Mouse (Mus musculus) heart, embryonic 13.5 days (tissue): ENCODE results near the gene Trim9. TPM values are rescaled to one million over a fixed set of nuclear protein-coding genes. Genes with fewer than 3 reads are reported as not detected.
A peak's percentile ranks its signal among the peaks of the same experiment; 100 is the strongest.

Source experiments
- ATAC-seq: fragments of 200-750 bp; cut with Nextera tagmentation; 2 replicates; pipeline ENCODE4 v1.8.0; 2017; ENCODE audit warnings: moderate TSS enrichment; ENCODE audit not compliant: insufficient number of reproducible peaks, low FRiP score, low TSS enrichment; ENCODE audit errors: extremely low read depth
- H3K27ac ChIP-seq: fragments of 300-500 bp; sonication (generic); replicated peaks from 2 replicates; pipeline ENCODE4 v1.5.1; 2015; ENCODE audit warnings: moderate library complexity, mild to moderate bottlenecking, inconsistent platforms
- H3K27me3 ChIP-seq: fragments of 300-500 bp; sonication (generic); replicated peaks from 2 replicates; pipeline ENCODE4 v1.6.1; 2015; ENCODE audit warnings: mild to moderate bottlenecking, inconsistent platforms
- H3K36me3 ChIP-seq: fragments of 300-500 bp; sonication (generic); 2 replicates; pipeline ENCODE4 v1.6.1; 2015; ENCODE audit warnings: mild to moderate bottlenecking, inconsistent platforms
- H3K4me1 ChIP-seq: fragments of 300-500 bp; sonication (generic); 2 replicates; pipeline ENCODE4 v1.6.1; 2015; ENCODE audit warnings: inconsistent platforms
- H3K4me2 ChIP-seq: fragments of 300-500 bp; sonication (generic); 2 replicates; pipeline ENCODE4 v1.6.1; 2015; ENCODE audit warnings: inconsistent platforms, mild to moderate bottlenecking, moderate library complexity
- H3K4me3 ChIP-seq: fragments of 300-500 bp; sonication (generic); 2 replicates; pipeline ENCODE4 v1.5.1; 2015; ENCODE audit warnings: moderate library complexity, mild to moderate bottlenecking, inconsistent platforms
- H3K9ac ChIP-seq: fragments of 300-500 bp; sonication (generic); 2 replicates; pipeline ENCODE4 v1.6.1; 2015; ENCODE audit warnings: inconsistent platforms, mild to moderate bottlenecking, moderate library complexity
- H3K9me3 ChIP-seq: fragments of 300-500 bp; sonication (generic); 2 replicates; pipeline ENCODE4 v1.6.1; 2016; ENCODE audit warnings: inconsistent platforms
- WGBS: fragments of 180-500 bp; shearing (Covaris S2); methylation state at CpG from one replicate; pipeline ENCODE4 v1.1.7; 2015; ENCODE audit warnings: mixed read lengths; 5-methylcytosine and 5-hydroxymethylcytosine counted together
- polyA plus RNA-seq: library from polyadenylated mRNA; unstranded; fragments of >200 nt; fragmentation: Nextera tagmentation; extraction: Ambion mirVana; gene quantifications from 2 replicates; pipeline ENCODE4 v1.2.1, GENCODE M21; 2015

The Trim9 gene
- polyA plus RNA-seq, 1 experiment from 2014 or later: 0.57 TPM

GRCm38 (mm10) chr12:70354926-70355325, 7.5 kb upstream of the Trim9 start:
- 77% methylated on average over 8 of the region's 8 CpGs for WGBS
- no peaks in the 10 kb centered on the region for H3K9me3 ChIP-seq
- no peak overlapping the region for H3K9ac ChIP-seq
- no peak for ATAC-seq
- H3K4me1 ChIP-seq: no peaks in the 10 kb centered on the region
- no peak overlapping the region for H3K4me3 ChIP-seq
- H3K27ac ChIP-seq: no peak overlapping the region
- H3K4me2 ChIP-seq: no peak overlapping the region
- peaks cover 15% of the 10 kb centered on the region; the same call in 1 of the 2 replicates for H3K27me3 ChIP-seq
- no peaks in the 10 kb centered on the region for H3K36me3 ChIP-seq

- Histone ChIP-seq H3K36me3 (no peaks in the 10 kb centered on the region), H3K4me1 (peaks cover 22% of the 10 kb centered on the region), H3K4me2 (no peak overlapping the region), H3K9ac (no peak overlapping the region), H3K9me3 (no peaks in the 10 kb centered on the region), H3K4me3 (no peak overlapping the region), H3K27me3 (peaks cover 39% of the 10 kb centered on the region), H3K27ac (no peak overlapping the region)
- ATAC-seq: no peak
- 76% methylated on average over 4 of the region's 4 CpGs for WGBS
These were observed 3.1 kb upstream of the Trim9 start for GRCm38 (mm10) chr12:70350490-70350889.

GRCm38 (mm10) chr12:70349788-70350187, 2.4 kb upstream of the Trim9 start:
- 69% methylated on average over 6 of the region's 6 CpGs for WGBS

GRCm38 (mm10) chr12:70348026-70348425, 612 bp upstream of the Trim9 start:
- no peak for ATAC-seq
- no peak overlapping the region for H3K27ac ChIP-seq
- H3K9ac ChIP-seq: peak overlapping the region; percentile 80
- no peaks in the 10 kb centered on the region for H3K36me3 ChIP-seq
- WGBS: 9% methylated on average over 8 of the region's 8 CpGs
- H3K4me2 ChIP-seq: peak overlapping the region; percentile 98
- no peaks in the 10 kb centered on the region for H3K9me3 ChIP-seq
- H3K4me1 ChIP-seq: peaks cover 22% of the 10 kb centered on the region
- H3K27me3 ChIP-seq: peaks cover 58% of the 10 kb centered on the region
- H3K4me3 ChIP-seq: peak overlapping the region; percentile 69

More at GRCm38 (mm10) chr12:70349788-70350187, 2.4 kb upstream of the Trim9 start:
- H3K9me3 ChIP-seq: no peaks in the 10 kb centered on the region
- no peaks in the 10 kb centered on the region for H3K36me3 ChIP-seq
- peaks cover 46% of the 10 kb centered on the region for H3K27me3 ChIP-seq
- H3K27ac ChIP-seq: no peak overlapping the region
- no peak overlapping the region for H3K4me2 ChIP-seq
- H3K4me1 ChIP-seq: peaks cover 22% of the 10 kb centered on the region
- H3K4me3 ChIP-seq: no peak overlapping the region
- H3K9ac ChIP-seq: no peak overlapping the region
- ATAC-seq: no peak

GRCm38 (mm10) chr12:70346139-70347026, 1.0 kb downstream of the Trim9 start:
- WGBS: 2% methylated on average over 60 of the region's 60 CpGs
- Histone ChIP-seq H3K36me3 (no peaks in the 10 kb centered on the region), H3K9me3 (no peaks in the 10 kb centered on the region), H3K9ac (peak overlapping the region; percentile 73), H3K27ac (no peak overlapping the region), H3K27me3 (peaks cover 54% of the 10 kb centered on the region), H3K4me2 (peak overlapping the region; percentile 98), H3K4me3 (peak overlapping the region; percentile 69), H3K4me1 (peaks cover 22% of the 10 kb centered on the region)
- no peak for ATAC-seq

- peak overlapping the region; percentile 69 for H3K4me3 ChIP-seq
- H3K27me3 ChIP-seq: peaks cover 54% of the 10 kb centered on the region
- H3K27ac ChIP-seq: no peak overlapping the region
- H3K4me1 ChIP-seq: peaks cover 22% of the 10 kb centered on the region
- no peaks in the 10 kb centered on the region for H3K36me3 ChIP-seq
- no peaks in the 10 kb centered on the region for H3K9me3 ChIP-seq
- WGBS: 30% methylated on average over 16 of the region's 16 CpGs
- no peak overlapping the region for H3K9ac ChIP-seq
- ATAC-seq: no peak
- H3K4me2 ChIP-seq: peak overlapping the region; percentile 98
These were observed 1.8 kb downstream of the Trim9 start for GRCm38 (mm10) chr12:70345531-70346138.

GRCm38 (mm10) chr12:70335176-70335575, 12.2 kb downstream of the Trim9 start:
- no peak overlapping the region for H3K9ac ChIP-seq
- WGBS: 49% methylated on average over 5 of the region's 5 CpGs
- no peak overlapping the region for H3K4me2 ChIP-seq

GRCm38 (mm10) chr12:70333253-70333805, 14.1 kb downstream of the Trim9 start:
- Histone ChIP-seq H3K27ac (no peak overlapping the region), H3K4me3 (no peak overlapping the region)
- WGBS: 77% methylated on average over 6 of the region's 6 CpGs

More at GRCm38 (mm10) chr12:70335176-70335575, 12.2 kb downstream of the Trim9 start:
- H3K4me3 ChIP-seq: no peak overlapping the region
- H3K36me3 ChIP-seq: no peaks in the 10 kb centered on the region
- H3K27ac ChIP-seq: no peak overlapping the region
- no peak for ATAC-seq
- H3K27me3 ChIP-seq: 0 out of 2 replicates have a peak, but pooled peaks cover 5% of the 10 kb centered on the region
- H3K9me3 ChIP-seq: no peaks in the 10 kb centered on the region
- no peaks in the 10 kb centered on the region for H3K4me1 ChIP-seq

GRCm38 (mm10) chr12:70329059-70329458, 18.4 kb downstream of the Trim9 start:
- Histone ChIP-seq H3K27ac (peak overlapping the region; percentile 66), H3K9ac (no peak overlapping the region), H3K4me3 (no peak overlapping the region), H3K4me1 (peaks cover 9% of the 10 kb centered on the region), H3K9me3 (no peaks in the 10 kb centered on the region), H3K27me3 (no peaks in the 10 kb centered on the region), H3K4me2 (no peak overlapping the region), H3K36me3 (no peaks in the 10 kb centered on the region)
- ATAC-seq: no peak; the same call in 1 of the 2 replicates
- WGBS: 25% methylated on average over 3 of the region's 3 CpGs

More at GRCm38 (mm10) chr12:70333253-70333805, 14.1 kb downstream of the Trim9 start:
- Histone ChIP-seq H3K9ac (no peak overlapping the region), H3K27me3 (0 out of 2 replicates have a peak, but pooled peaks cover 5% of the 10 kb centered on the region), H3K4me1 (peaks cover 9% of the 10 kb centered on the region), H3K4me2 (no peak overlapping the region), H3K36me3 (no peaks in the 10 kb centered on the region), H3K9me3 (no peaks in the 10 kb centered on the region)
- ATAC-seq: no peak

GRCm38 (mm10) chr12:70326956-70327355, 20.5 kb downstream of the Trim9 start:
- H3K36me3 ChIP-seq: no peaks in the 10 kb centered on the region
- H3K9ac ChIP-seq: no peak overlapping the region
- H3K9me3 ChIP-seq: no peaks in the 10 kb centered on the region
- H3K4me1 ChIP-seq: peaks cover 9% of the 10 kb centered on the region
- WGBS: 58% methylated on average over 1 of the region's 1 CpGs
- H3K27me3 ChIP-seq: no peaks in the 10 kb centered on the region
- ATAC-seq: no peak
- no peak overlapping the region for H3K4me3 ChIP-seq
- no peak overlapping the region for H3K27ac ChIP-seq
- H3K4me2 ChIP-seq: no peak overlapping the region

- Histone ChIP-seq H3K4me2 (no peak overlapping the region), H3K36me3 (no peaks in the 10 kb centered on the region), H3K9me3 (no peaks in the 10 kb centered on the region), H3K9ac (no peak overlapping the region), H3K27me3 (no peaks in the 10 kb centered on the region), H3K4me1 (peaks cover 9% of the 10 kb centered on the region), H3K4me3 (no peak overlapping the region), H3K27ac (no peak overlapping the region)
- no peak for ATAC-seq
- 47% methylated on average over 2 of the region's 2 CpGs for WGBS
These were observed 21.0 kb downstream of the Trim9 start for GRCm38 (mm10) chr12:70326393-70326792.
